Mouse (Mus musculus): Measurements from ENCODE around the gene Akap9. TPM values are rescaled to one million over a fixed set of nuclear protein-coding genes. Genes with fewer than 3 reads are reported as not detected.
"Not testable (repeated sequence)": the region's sequence is repeated elsewhere in the genome, so short reads cannot be mapped to it uniquely, and the experiment has no call there.

Gene Akap9
- 316 and 323 TPM in 2 replicates for polyA plus RNA-seq (2015; fragmentation: Nextera tagmentation; extraction: Ambion mirVana)

- peak; percentile 86 for ATAC-seq (ENCODE audit: low FRiP score, low read depth)
- H3K4me1 ChIP-seq (replicated peaks), result peaks cover 33% of the 10 kb centered on the region
- peak within 1 kb of the TSS; percentile 68 for H3K4me2 ChIP-seq
- peak within 1 kb of the TSS; percentile 99 for H3K27ac ChIP-seq (replicated peaks)
- H3K27me3 ChIP-seq, result no peaks in the 10 kb centered on the region
- no peaks in the 10 kb centered on the region for H3K9me3 ChIP-seq
- H3K9ac ChIP-seq, result peak within 1 kb of the TSS; percentile 98
- under 1% methylated on average over 61 of the region's 82 CpGs for WGBS
- peak within 1 kb of the TSS; percentile 87 for H3K4me3 ChIP-seq
- no peaks in the 10 kb centered on the region for H3K36me3 ChIP-seq
Measured at GRCm38 (mm10) chr5:3927801-3928689, at the start of gene Akap9. Gene Akap9, plus strand, starts transcription at chr5:3928054.

GRCm38 (mm10) chr5:3886862-3887261 is 41.0 kb upstream of the Akap9 start:
- H3K4me3 ChIP-seq; H3K27me3 ChIP-seq; H3K36me3 ChIP-seq; H3K4me1 ChIP-seq (replicated peaks); H3K27ac ChIP-seq (replicated peaks); H3K4me2 ChIP-seq; H3K9me3 ChIP-seq; H3K9ac ChIP-seq; ATAC-seq (ENCODE audit: low FRiP score, low read depth): not testable (repeated sequence)
- WGBS, result 94% methylated on average over 7 of the region's 7 CpGs

GRCm38 (mm10) chr5:3889201-3889600 is 38.7 kb upstream of the Akap9 start:
- Histone ChIP-seq H3K4me2 (no peak overlapping the region), H3K9me3 (no peaks in the 10 kb centered on the region)
- ATAC-seq (ENCODE audit: low FRiP score, low read depth), result no peak

GRCm38 (mm10) chr5:3893459-3894293 is 34.2 kb upstream of the Akap9 start, which contains the start of gene Mterf1a:
Gene Mterf1a, minus strand, starts transcription at chr5:3893933.
- H3K9ac ChIP-seq, result peak within 1 kb of the TSS; percentile 39
- H3K4me3 ChIP-seq, result peak within 1 kb of the TSS; percentile 40
- H3K27me3 ChIP-seq, H3K36me3 ChIP-seq, H3K9me3 ChIP-seq: not testable (repeated sequence)
- H3K4me1 ChIP-seq (replicated peaks), result peaks cover 10% of the 10 kb centered on the region
- peak within 1 kb of the TSS; percentile 23; the same call in 1 of the 2 replicates for H3K27ac ChIP-seq (replicated peaks)
- peak; percentile 100 for ATAC-seq (ENCODE audit: low FRiP score, low read depth)
- H3K4me2 ChIP-seq, result peak within 1 kb of the TSS; percentile 60
- 5% methylated on average over 9 of the region's 47 CpGs for WGBS

More at GRCm38 (mm10) chr5:3889201-3889600, 38.7 kb upstream of the Akap9 start:
- H3K4me3 ChIP-seq, result no peak overlapping the region
- no peak overlapping the region for H3K27ac ChIP-seq (replicated peaks)
- H3K4me1 ChIP-seq (replicated peaks), result peaks cover 10% of the 10 kb centered on the region
- no peak overlapping the region for H3K9ac ChIP-seq
- H3K36me3 ChIP-seq, result no peaks in the 10 kb centered on the region
- no peaks in the 10 kb centered on the region for H3K27me3 ChIP-seq

GRCm38 (mm10) chr5:3894294-3894619 is 33.6 kb upstream of the Akap9 start:
- H3K4me2 ChIP-seq, result peak overlapping the region; percentile 36; the same call in 1 of the 2 replicates
- not testable (repeated sequence) for H3K27ac ChIP-seq (replicated peaks); ATAC-seq (ENCODE audit: low FRiP score, low read depth); H3K9me3 ChIP-seq; H3K27me3 ChIP-seq; H3K9ac ChIP-seq; H3K36me3 ChIP-seq
- peak overlapping the region; percentile 35 for H3K4me3 ChIP-seq
- 95% methylated on average over 4 of the region's 4 CpGs for WGBS
- peaks cover 10% of the 10 kb centered on the region for H3K4me1 ChIP-seq (replicated peaks)

GRCm38 (mm10) chr5:3905471-3905870 is 22.4 kb upstream of the Akap9 start:
- H3K27ac ChIP-seq (replicated peaks), result no peak overlapping the region
- H3K27me3 ChIP-seq, result no peaks in the 10 kb centered on the region
- WGBS, result 65% methylated on average over 2 of the region's 2 CpGs
- no peak for ATAC-seq (ENCODE audit: low FRiP score, low read depth)
- H3K9ac ChIP-seq, result no peak overlapping the region
- H3K4me2 ChIP-seq, result no peak overlapping the region
- H3K4me1 ChIP-seq (replicated peaks), result no peaks in the 10 kb centered on the region
- H3K4me3 ChIP-seq, result no peak overlapping the region
- H3K9me3 ChIP-seq, result no peaks in the 10 kb centered on the region
- H3K36me3 ChIP-seq, result no peaks in the 10 kb centered on the region

GRCm38 (mm10) chr5:3922350-3922749 is 5.5 kb upstream of the Akap9 start:
- Histone ChIP-seq H3K9me3 (no peaks in the 10 kb centered on the region), H3K36me3 (no peaks in the 10 kb centered on the region), H3K4me3 (no peak overlapping the region), H3K4me2 (no peak overlapping the region), H3K27me3 (no peaks in the 10 kb centered on the region), H3K9ac (no peak overlapping the region), H3K27ac (replicated peaks) (no peak overlapping the region), H3K4me1 (replicated peaks) (peaks cover 9% of the 10 kb centered on the region)
- WGBS, result 89% methylated on average over 2 of the region's 2 CpGs
- no peak for ATAC-seq (ENCODE audit: low FRiP score, low read depth)

- 22% methylated on average over 4 of the region's 4 CpGs for WGBS
- Histone ChIP-seq H3K4me2 (peak overlapping the region; percentile 68), H3K4me1 (replicated peaks) (peaks cover 24% of the 10 kb centered on the region), H3K27ac (replicated peaks) (peak overlapping the region; percentile 61), H3K27me3 (no peaks in the 10 kb centered on the region), H3K36me3 (no peaks in the 10 kb centered on the region), H3K9ac (no peak overlapping the region), H3K4me3 (no peak overlapping the region), H3K9me3 (no peaks in the 10 kb centered on the region)
- no peak for ATAC-seq (ENCODE audit: low FRiP score, low read depth)
Measured at GRCm38 (mm10) chr5:3926666-3927065, 1.2 kb upstream of the Akap9 start.

GRCm38 (mm10) chr5:3928690-3929046 is 814 bp downstream of the Akap9 start:
- 0% methylated on average over 12 of the region's 12 CpGs for WGBS
- no peaks in the 10 kb centered on the region for H3K27me3 ChIP-seq

GRCm38 (mm10) chr5:3930760-3931159 is 2.9 kb downstream of the Akap9 start:
- H3K36me3 ChIP-seq, result no peaks in the 10 kb centered on the region
- H3K27me3 ChIP-seq, result no peaks in the 10 kb centered on the region
- H3K9ac ChIP-seq, result 0 out of 2 replicates have a peak overlapping the region, but pooled peaks have one; percentile 98
- H3K4me1 ChIP-seq (replicated peaks), result peaks cover 33% of the 10 kb centered on the region
- 36% methylated on average over 5 of the region's 5 CpGs for WGBS
- no peaks in the 10 kb centered on the region for H3K9me3 ChIP-seq
- no peak for ATAC-seq (ENCODE audit: low FRiP score, low read depth)
- H3K4me3 ChIP-seq, result peak overlapping the region; percentile 87
- H3K27ac ChIP-seq (replicated peaks), result no peak overlapping the region
- H3K4me2 ChIP-seq, result peak overlapping the region; percentile 68

More at GRCm38 (mm10) chr5:3928690-3929046, 814 bp downstream of the Akap9 start:
- peak; percentile 62 for ATAC-seq (ENCODE audit: low FRiP score, low read depth)
- Histone ChIP-seq H3K4me3 (peak overlapping the region; percentile 87), H3K9me3 (no peaks in the 10 kb centered on the region), H3K9ac (peak overlapping the region; percentile 98), H3K27ac (replicated peaks) (peak overlapping the region; percentile 99), H3K4me2 (peak overlapping the region; percentile 68), H3K4me1 (replicated peaks) (peaks cover 33% of the 10 kb centered on the region), H3K36me3 (no peaks in the 10 kb centered on the region)

- H3K36me3 ChIP-seq, result no peaks in the 10 kb centered on the region
- peak overlapping the region; percentile 28; the same call in 1 of the 2 replicates for H3K4me2 ChIP-seq
- 80% methylated on average over 3 of the region's 3 CpGs for WGBS
- H3K9me3 ChIP-seq, result no peaks in the 10 kb centered on the region
- peaks cover 31% of the 10 kb centered on the region for H3K4me1 ChIP-seq (replicated peaks)
- H3K4me3 ChIP-seq, result no peak overlapping the region
- H3K27ac ChIP-seq (replicated peaks), result no peak overlapping the region
- no peak for ATAC-seq (ENCODE audit: low FRiP score, low read depth)
- no peak overlapping the region for H3K9ac ChIP-seq
- H3K27me3 ChIP-seq, result no peaks in the 10 kb centered on the region
Measured at GRCm38 (mm10) chr5:3931636-3932035, 3.8 kb downstream of the Akap9 start.

- 81% methylated on average over 3 of the region's 3 CpGs for WGBS
- Histone ChIP-seq H3K9ac (no peak overlapping the region), H3K36me3 (no peaks in the 10 kb centered on the region), H3K4me1 (replicated peaks) (peaks cover 27% of the 10 kb centered on the region), H3K27me3 (no peaks in the 10 kb centered on the region), H3K4me2 (no peak overlapping the region), H3K9me3 (no peaks in the 10 kb centered on the region), H3K27ac (replicated peaks) (no peak overlapping the region), H3K4me3 (no peak overlapping the region)
- ATAC-seq (ENCODE audit: low FRiP score, low read depth), result no peak
Measured at GRCm38 (mm10) chr5:3933551-3933950, 5.7 kb downstream of the Akap9 start.
